Mouse (Mus musculus) erythroblast, embryonic 14.5 days (primary cell): ENCODE results near the gene Stambp. TPM values are rescaled to one million over a fixed set of nuclear protein-coding genes. Genes with fewer than 3 reads are reported as not detected.

Source experiments
- H3K27me3 ChIP-seq: 2 replicates; pipeline ENCODE4 v1.6.1; 2012; ENCODE audit warnings: inconsistent platforms; ENCODE audit not compliant: control insufficient read depth
- H3K36me3 ChIP-seq: 2 replicates; pipeline ENCODE4 v1.6.1; 2012; ENCODE audit warnings: mild to moderate bottlenecking, inconsistent platforms; ENCODE audit not compliant: control insufficient read depth
- H3K4me1 ChIP-seq: 2 replicates; pipeline ENCODE4 v1.6.1; 2012; ENCODE audit warnings: inconsistent platforms; ENCODE audit not compliant: control insufficient read depth
- H3K4me3 ChIP-seq: replicated peaks from 2 replicates; pipeline ENCODE3; 2012; ENCODE audit warnings: moderate library complexity, mild to moderate bottlenecking, inconsistent platforms
- H3K9me3 ChIP-seq: 2 replicates; pipeline ENCODE4 v1.6.1; 2012; ENCODE audit warnings: low read length, inconsistent platforms, mixed read lengths; ENCODE audit not compliant: control insufficient read depth
- GATA1 ChIP-seq: IDR thresholded peaks from 2 replicates; pipeline ENCODE4 v1.6.1; 2012; ENCODE audit warnings: low read length, inconsistent platforms, mixed read lengths
- TAL1 ChIP-seq: IDR thresholded peaks from 3 replicates; pipeline ENCODE4 v1.6.1; 2012; ENCODE audit warnings: low read length, inconsistent platforms, mixed read lengths
- polyA plus RNA-seq: library from polyadenylated mRNA; stranded (reverse); fragments of >175 nt; gene quantifications from 2 replicates; pipeline ENCODE4 v1.2.3, GENCODE M21; 2012

The Stambp gene
- polyA plus RNA-seq, 1 experiment, result 0.10 TPM

DNA sequence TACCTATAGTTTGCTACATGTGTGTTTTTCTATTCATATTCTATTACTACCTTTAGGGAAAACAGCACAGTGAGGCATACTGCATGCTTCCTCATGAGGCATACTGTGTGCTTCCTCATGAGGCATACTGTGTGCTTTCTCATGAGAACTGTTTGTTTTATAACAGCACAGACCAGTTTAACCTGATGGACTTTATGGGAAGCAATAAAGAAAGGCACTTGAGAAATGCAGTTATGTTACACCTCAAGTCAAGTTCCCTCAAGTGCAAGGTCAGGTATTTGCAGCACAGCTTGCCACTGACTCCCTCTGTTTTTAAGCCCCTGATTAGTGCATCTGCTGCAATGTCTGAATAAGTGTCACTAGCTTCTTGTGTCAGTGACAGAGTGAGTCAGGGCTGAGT, 5.0 kb upstream of the Stambp start:
- Histone ChIP-seq H3K27me3 (peaks cover 34% of the 10 kb centered on the region), H3K36me3 (no peaks in the 10 kb centered on the region), H3K9me3 (no peaks in the 10 kb centered on the region), H3K4me1 (peaks cover 5% of the 10 kb centered on the region), H3K4me3 (no peak overlapping the region)
- TF ChIP-seq GATA1 (no peak), TAL1 (no peak)

DNA sequence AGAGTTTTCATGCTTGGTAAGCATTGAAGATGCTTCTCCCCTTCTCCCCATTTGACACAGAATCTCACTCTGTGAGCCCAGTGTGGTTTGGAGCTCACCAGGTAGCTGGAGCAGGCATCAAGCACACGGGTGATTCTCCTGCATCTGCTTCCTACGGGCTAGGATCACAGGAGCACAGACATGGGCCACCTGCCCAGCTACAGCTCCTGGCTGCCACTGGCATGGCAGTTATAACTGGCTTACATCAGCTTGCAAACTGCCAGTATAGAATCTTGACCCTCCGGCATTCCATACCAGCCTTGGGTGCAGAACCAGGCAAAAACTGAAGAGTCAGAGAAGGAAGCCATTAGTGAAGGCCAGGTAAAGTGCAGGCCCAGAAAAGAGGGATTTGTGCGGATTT, 3.1 kb upstream of the Stambp start:
- no peak for TF ChIP-seq GATA1
- no peak for TF ChIP-seq TAL1
- Histone ChIP-seq H3K4me3 (no peak overlapping the region), H3K36me3 (no peaks in the 10 kb centered on the region), H3K4me1 (peaks cover 16% of the 10 kb centered on the region), H3K9me3 (no peaks in the 10 kb centered on the region), H3K27me3 (peaks cover 33% of the 10 kb centered on the region)

DNA sequence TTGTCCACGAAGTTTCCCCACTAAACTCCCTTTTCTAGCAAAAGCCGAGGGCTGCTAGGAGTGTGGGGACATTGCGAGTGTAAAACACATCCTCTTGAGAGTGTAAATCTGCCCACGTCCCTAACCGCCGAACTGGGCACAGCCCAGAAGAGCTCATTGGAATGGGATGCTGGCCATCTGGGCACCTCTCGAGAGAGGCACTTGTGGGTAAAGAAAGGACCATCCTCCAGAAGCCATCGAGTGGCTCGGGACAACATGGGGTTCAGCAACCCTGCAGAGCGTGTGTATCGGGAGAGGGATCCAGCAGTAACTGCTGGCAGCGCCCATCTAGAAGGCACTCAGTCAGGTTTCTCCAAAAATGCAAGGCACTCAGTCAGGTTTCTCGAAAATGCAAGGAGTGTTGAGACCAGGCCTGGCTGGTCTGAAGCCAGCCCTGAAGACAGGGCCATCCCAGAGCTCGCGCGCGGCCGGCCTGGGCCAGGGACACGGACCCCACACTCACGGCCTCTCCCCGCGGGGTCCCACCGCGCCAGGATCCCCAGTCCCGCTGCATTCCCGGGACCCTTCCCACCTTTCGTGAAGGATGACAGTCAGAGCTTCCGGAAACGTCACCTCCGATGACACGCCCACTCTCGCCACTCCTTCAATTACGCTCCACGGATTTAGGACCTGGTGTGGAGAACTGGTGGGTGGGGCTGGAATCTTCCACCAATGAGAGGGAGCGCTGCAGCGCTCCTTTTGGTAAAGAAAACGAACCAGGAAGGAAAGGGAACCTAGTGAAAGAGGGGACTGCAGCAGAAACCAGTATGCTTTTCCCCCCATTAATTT, 475 bp downstream of the Stambp start:
- H3K9me3 ChIP-seq, result no peaks in the 10 kb centered on the region
- H3K4me3 ChIP-seq, result peak overlapping the region; percentile 85
- TF ChIP-seq GATA1, result no peak
- no peak for TF ChIP-seq TAL1
- peaks cover 20% of the 10 kb centered on the region for H3K4me1 ChIP-seq
- peaks cover 22% of the 10 kb centered on the region for H3K36me3 ChIP-seq
- peaks cover 11% of the 10 kb centered on the region for H3K27me3 ChIP-seq

DNA sequence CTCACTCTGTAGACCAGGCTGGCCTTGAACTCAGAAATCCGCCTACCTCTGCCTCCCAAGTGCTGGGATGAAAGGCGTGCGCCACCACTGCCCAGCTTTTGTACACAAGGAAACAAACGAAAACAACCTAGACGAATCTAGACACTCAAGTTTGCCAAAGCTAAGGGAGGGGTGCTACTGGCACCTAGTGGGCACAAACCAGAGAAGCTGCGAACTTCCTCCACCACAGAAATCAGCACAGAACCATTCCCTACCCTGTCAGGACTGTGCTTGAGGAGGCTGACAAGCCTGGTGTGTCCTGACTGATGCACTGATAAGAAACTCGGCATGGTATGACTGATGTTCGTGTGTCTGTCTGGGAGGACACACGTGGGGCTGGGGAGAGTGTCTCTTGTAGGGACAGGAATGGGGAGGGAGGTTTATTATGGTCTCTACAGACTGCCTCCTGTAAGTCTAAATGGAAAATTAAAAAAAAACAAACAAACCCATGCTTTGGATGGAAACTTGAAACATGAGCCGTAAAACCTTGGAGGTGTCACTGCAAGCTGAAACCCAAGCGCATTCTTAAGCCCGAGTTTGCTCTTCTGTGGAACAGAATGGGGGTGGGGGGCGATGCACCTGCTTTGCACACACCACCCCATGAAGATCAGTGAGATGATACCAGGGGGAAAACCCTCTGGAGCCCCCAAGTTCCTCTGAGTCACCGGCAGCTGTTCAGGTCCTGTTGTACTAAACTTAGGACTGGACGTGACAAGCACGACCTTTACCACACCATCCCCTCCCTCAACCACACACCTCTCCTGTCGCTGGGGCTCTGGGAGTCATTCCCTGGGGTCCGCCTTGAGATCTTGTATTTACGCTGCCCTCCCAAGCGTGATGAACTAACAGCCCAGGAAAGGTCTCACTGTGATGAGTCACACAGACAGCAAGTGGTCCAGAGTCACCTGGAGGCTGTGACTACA, 3.3 kb downstream of the Stambp start:
- Histone ChIP-seq H3K9me3 (no peaks in the 10 kb centered on the region), H3K4me1 (peaks cover 20% of the 10 kb centered on the region), H3K27me3 (peaks cover 4% of the 10 kb centered on the region; the same call in 1 of the 2 replicates), H3K4me3 (no peak overlapping the region), H3K36me3 (peaks cover 36% of the 10 kb centered on the region)
- TF ChIP-seq TAL1, result no peak
- TF ChIP-seq GATA1, result no peak

DNA sequence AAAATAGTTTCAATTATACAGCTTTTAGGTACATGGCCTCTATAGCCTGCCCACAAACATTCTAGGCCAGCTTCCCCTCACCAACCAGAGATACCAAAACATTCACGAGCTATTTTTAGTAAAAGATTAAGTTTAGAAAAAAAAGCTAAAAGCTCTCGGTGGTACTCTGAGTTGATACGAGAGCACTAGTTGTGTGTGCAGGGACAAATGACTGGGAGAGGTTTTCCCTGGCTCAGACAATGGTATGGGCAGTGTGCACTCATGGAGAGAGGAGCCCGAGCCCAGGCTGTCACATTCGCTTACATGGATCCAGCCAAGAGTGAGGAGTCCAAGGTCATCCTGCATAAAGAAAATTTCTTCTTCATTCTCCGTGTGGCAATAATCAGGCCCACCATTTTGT, 16.6 kb downstream of the Stambp start:
- Histone ChIP-seq H3K36me3 (peaks cover 49% of the 10 kb centered on the region), H3K9me3 (no peaks in the 10 kb centered on the region), H3K4me1 (no peaks in the 10 kb centered on the region), H3K4me3 (no peak overlapping the region), H3K27me3 (no peaks in the 10 kb centered on the region)
- TF ChIP-seq GATA1 (no peak), TAL1 (no peak)

DNA sequence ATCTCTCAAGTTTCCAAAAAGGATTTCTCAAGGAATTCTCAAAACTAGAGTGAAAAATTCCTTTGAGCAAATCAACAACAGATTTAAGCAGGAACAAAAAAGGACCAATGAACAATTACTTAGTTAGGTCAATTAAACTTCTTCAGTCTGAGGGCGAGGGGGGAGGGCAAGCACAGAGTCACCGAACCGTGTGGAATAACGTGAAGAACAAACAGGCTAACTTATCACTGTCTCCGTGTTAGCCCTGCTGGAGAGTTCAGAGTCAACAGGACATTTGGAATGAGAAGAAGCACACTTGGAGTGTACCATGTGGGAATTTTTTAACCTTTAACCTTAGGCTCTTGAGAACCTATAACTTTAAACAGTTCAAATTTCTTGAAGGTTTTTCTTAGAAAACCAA, 24.2 kb downstream of the Stambp start:
- H3K9me3 ChIP-seq, result peaks cover 2% of the 10 kb centered on the region; the same call in 1 of the 2 replicates
- no peak overlapping the region for H3K4me3 ChIP-seq
- TF ChIP-seq TAL1, result no peak
- TF ChIP-seq GATA1, result no peak
- peaks cover 32% of the 10 kb centered on the region for H3K36me3 ChIP-seq
- no peaks in the 10 kb centered on the region for H3K27me3 ChIP-seq
- H3K4me1 ChIP-seq, result no peaks in the 10 kb centered on the region

DNA sequence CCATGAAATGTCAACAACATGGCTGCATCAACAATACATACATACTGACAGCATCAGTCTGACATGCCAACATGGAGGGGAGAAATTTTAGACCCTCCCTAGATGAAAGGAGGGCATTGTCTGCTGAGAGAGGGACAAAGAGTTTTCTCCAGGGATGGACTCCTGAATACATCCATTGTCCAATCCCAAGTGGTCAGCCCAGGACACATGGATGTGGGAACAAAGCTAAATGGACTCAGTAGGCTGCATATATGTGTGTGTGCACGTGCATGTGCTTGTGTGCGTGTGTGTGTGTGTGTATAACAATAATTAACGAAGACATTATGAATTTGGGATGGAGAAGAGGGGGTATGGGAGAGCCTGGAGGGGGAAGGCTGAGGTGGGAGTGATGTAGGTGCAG, 26.8 kb downstream of the Stambp start:
- Histone ChIP-seq H3K4me1 (no peaks in the 10 kb centered on the region), H3K27me3 (no peaks in the 10 kb centered on the region), H3K36me3 (peaks cover 31% of the 10 kb centered on the region), H3K4me3 (no peak overlapping the region), H3K9me3 (peaks cover 2% of the 10 kb centered on the region; the same call in 1 of the 2 replicates)
- TF ChIP-seq GATA1 (no peak), TAL1 (no peak)

DNA sequence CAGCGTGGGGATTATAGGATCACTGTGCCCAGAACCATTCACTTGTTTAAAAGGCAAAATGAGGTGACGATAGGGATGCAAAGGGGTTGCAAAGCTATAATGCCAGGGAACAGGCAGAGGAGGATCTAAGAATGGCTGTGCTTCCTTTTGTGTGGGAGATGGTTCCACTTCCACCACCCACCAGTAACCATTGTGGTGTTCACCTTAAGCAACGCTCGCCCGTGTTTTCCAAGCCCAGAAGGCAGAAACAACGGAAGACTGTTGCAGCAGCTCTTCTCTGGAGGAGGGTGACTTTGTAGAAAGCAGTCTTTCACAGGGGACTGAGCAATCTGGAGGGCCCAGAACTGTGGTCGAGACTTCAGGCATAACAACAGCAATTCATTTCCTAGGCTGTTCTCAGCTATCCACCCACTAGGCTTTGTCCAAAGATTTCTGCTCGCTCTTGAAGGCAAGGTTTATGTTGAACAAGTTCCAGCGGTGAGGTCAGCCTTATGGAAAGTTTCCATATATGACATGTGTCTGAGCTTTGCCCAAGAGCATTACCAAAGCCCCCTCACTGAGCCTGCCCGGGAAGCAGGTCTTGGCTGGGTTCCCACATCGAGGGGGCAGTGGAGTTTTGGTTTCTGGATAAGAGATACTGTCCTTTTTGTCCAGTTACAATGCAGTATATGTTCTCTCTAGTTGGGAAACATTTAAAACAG, 30.6 kb downstream of the Stambp start:
- no peaks in the 10 kb centered on the region; the same call in 1 of the 2 replicates for H3K27me3 ChIP-seq
- no peaks in the 10 kb centered on the region for H3K9me3 ChIP-seq
- H3K4me3 ChIP-seq, result no peak overlapping the region
- no peak for TF ChIP-seq GATA1
- no peak for TF ChIP-seq TAL1
- peaks cover 23% of the 10 kb centered on the region for H3K36me3 ChIP-seq
- no peaks in the 10 kb centered on the region for H3K4me1 ChIP-seq

DNA sequence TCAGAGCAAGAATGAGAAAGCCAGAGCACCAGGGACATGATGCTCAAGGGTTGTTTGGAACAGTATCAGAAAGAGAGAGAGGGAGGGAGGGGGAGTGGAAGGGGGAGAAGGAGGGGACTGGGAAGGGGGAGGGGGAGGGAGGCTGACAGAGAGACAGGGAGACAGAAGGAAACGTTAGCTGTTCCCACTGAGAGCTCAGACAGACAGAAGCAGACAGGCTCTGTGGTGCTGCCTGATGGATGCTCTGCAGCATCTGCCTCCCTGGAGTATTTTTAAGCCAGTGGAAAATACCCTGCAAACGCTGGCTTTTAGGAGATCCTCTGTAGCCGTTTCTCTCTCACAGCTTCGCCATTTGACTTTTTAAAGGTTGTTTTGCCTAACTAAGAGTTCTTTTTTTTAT, 32.5 kb downstream of the Stambp start:
- Histone ChIP-seq H3K9me3 (no peaks in the 10 kb centered on the region), H3K36me3 (peaks cover 8% of the 10 kb centered on the region)

More for the DNA sequence above, 32.5 kb downstream of the Stambp start:
- Histone ChIP-seq H3K27me3 (peaks cover 2% of the 10 kb centered on the region; the same call in 1 of the 2 replicates), H3K4me1 (no peaks in the 10 kb centered on the region), H3K4me3 (no peak overlapping the region)
- TF ChIP-seq TAL1, result no peak
- TF ChIP-seq GATA1, result no peak
